Mouse (Mus musculus) embryonic fibroblast, embryonic 13.5 days (primary cell): Measurements from ENCODE around the gene Tmprss2.

Experiments used
- CTCF ChIP-seq: IDR thresholded peaks from 2 replicates; pipeline ENCODE4 v1.5.1; 2011; ENCODE audit warnings: mild to moderate bottlenecking, control low read depth, low read length, moderate library complexity, borderline replicate concordance; ENCODE audit not compliant: insufficient read depth
- POLR2A ChIP-seq: IDR thresholded peaks from 2 replicates; pipeline ENCODE4 v1.6.1; 2011; ENCODE audit warnings: low read depth, mild to moderate bottlenecking, control low read depth, low read length, moderate library complexity

GRCm38 (mm10) chr16:97612009-97612408 is 1.0 kb upstream of the Tmprss2 start:
- TF ChIP-seq POLR2A = no peak
- no peak for TF ChIP-seq CTCF
